Comparison of ENCODE assay signal across 8 mouse cellular contexts in genomic region chr4:148867721-148868397, GRCm38 (mm10).
DNase-seq lines count a peak whose midpoint lies in the region; ATAC-seq lines count a peak whose summit lies in the region.

No protein-coding gene starts in this region.

- peak; percentile 27; the same call in 1 of the 2 replicates for ATAC-seq in hindbrain, embryonic 12.5 days (ENCODE audit: low FRiP score)

- peak; percentile 40 for DNase-seq in ovary, adult 18-20 months (ENCODE audit: low spot score)
- no peak for DNase-seq in ovary, postnatal 10 days (ENCODE audit: low spot score)
- peak; percentile 99 to 100 for DNase-seq in cerebellum, postnatal 10 days
- peak; percentile 62 to 79 for DNase-seq in lung, postnatal 4 days
- DNase-seq in spleen, adult 12 weeks (ENCODE audit: low spot score) = no peak
- DNase-seq in gastrocnemius, postnatal 25 days = no peak
- DNase-seq in layer of hippocampus, postnatal 14 days (ENCODE audit: low spot score in 2 of 2) = no peak

- H3K36me3 ChIP-seq in hindbrain, embryonic 12.5 days = no peaks in the 10 kb centered on the region

- no peak overlapping the region for H3K9ac ChIP-seq in hindbrain, embryonic 12.5 days

- no peaks in the 10 kb centered on the region for H3K9me3 ChIP-seq in hindbrain, embryonic 12.5 days (replicated peaks)

- H3K27me3 ChIP-seq in hindbrain, embryonic 12.5 days = peaks cover 79% of the 10 kb centered on the region

- 66% methylated on average over 11 of the region's 11 CpGs for WGBS in hindbrain, embryonic 12.5 days

- no peak overlapping the region for H3K27ac ChIP-seq in hindbrain, embryonic 12.5 days

- no peak overlapping the region for H3K4me3 ChIP-seq in hindbrain, embryonic 12.5 days

- H3K4me2 ChIP-seq in hindbrain, embryonic 12.5 days (replicated peaks) = no peak overlapping the region

- peaks cover 42% of the 10 kb centered on the region for H3K4me1 ChIP-seq in hindbrain, embryonic 12.5 days

Comparison
In these comparisons a context has a peak if more than half of its experiments do, and no peak if none do; other contexts are left out.
1. DNase-seq: peak in ovary, adult 18-20 months (single experiment), cerebellum, postnatal 10 days (2 of 2) and lung, postnatal 4 days (2 of 2); none in ovary, postnatal 10 days (single experiment), spleen, adult 12 weeks (single experiment), gastrocnemius, postnatal 25 days (single experiment) and layer of hippocampus, postnatal 14 days (0 of 2).